Mouse (Mus musculus): ENCODE data around the gene Hormad2. TPM values are rescaled to one million over a fixed set of nuclear protein-coding genes. Genes with fewer than 3 reads are reported as not detected.

Gene Hormad2
- polyA plus RNA-seq, 1 experiment from 2014 or later, result 0.09 TPM

DNA sequence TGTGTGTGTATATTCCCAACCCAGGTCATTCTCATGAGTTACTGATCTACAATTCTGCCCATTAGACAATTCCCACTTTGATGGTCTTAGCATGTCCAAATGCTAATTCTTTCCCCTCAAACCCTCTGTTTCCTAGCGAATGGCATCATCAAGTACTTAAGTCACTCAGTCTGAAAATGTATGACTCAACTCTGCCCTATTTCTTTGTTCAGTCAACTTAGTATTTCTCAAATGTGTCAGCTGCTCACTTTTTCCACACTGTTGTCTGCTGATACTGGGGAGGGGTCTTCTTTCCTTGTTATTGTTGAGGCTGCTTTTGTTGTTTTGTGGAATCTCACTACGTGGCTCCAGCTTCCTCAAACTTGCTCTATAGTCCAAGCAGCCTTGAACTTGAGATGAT is 2.7 kb downstream of the Hormad2 start:
- no peak for ATAC-seq (replicated peaks; ENCODE audit: low FRiP score)
- no peaks in the 10 kb centered on the region for H3K36me3 ChIP-seq
- H3K27me3 ChIP-seq, result no peaks in the 10 kb centered on the region
- no peak overlapping the region for H3K27ac ChIP-seq
- no peaks in the 10 kb centered on the region for H3K9me3 ChIP-seq (replicated peaks)
- H3K4me2 ChIP-seq, result no peak overlapping the region
- WGBS, result 57% methylated on average over 2 of the region's 2 CpGs
- H3K9ac ChIP-seq, result no peak overlapping the region
- no peak overlapping the region for H3K4me3 ChIP-seq (replicated peaks)
- H3K4me1 ChIP-seq, result peaks cover 4% of the 10 kb centered on the region

DNA sequence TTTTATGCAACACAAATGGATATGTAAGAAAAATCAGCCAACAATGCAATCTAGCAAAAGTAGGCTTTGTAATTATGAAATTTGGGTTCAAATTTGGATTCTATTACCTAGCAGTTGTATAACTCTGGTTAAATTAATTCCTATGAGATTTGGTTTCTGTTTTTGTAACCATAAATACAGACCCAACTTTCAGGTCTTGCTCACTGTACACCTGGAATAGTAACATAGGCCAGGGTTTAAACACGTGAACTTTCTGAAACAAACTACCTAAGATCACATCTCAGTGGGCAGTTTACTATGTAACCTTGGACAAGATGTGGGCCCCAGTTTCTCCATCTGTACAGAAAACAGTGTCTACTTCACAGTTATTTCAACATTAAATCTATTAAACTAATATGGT is 3.6 kb downstream of the Hormad2 start:
- H3K36me3 ChIP-seq, result no peaks in the 10 kb centered on the region
- no peak overlapping the region for H3K27ac ChIP-seq
- H3K4me3 ChIP-seq (replicated peaks), result no peak overlapping the region
- H3K4me1 ChIP-seq, result peaks cover 4% of the 10 kb centered on the region
- no peak overlapping the region for H3K9ac ChIP-seq
- 77% methylated on average over 1 of the region's 1 CpGs for WGBS
- H3K4me2 ChIP-seq, result no peak overlapping the region
- no peaks in the 10 kb centered on the region for H3K9me3 ChIP-seq (replicated peaks)
- ATAC-seq (replicated peaks; ENCODE audit: low FRiP score), result no peak
- H3K27me3 ChIP-seq, result no peaks in the 10 kb centered on the region

DNA sequence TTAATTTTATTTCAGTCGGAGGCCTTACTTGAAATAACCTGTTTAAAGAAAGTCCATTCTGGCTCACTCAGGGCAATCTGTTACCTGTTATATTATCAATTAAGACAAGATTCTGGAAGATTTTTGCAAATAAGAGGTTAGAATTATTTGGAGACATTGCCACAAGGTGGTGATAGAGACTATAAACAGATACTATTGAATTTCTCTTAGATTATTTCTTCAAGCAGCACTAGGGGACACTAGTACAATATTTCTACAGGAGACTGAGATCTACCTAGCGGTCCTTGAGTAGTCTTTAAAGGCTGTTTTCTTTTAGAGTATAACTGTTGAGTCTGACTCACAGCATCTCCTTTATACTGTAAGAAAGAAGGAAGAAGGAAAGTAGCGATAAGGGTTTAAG is 4.3 kb downstream of the Hormad2 start:
- no peaks in the 10 kb centered on the region for H3K27me3 ChIP-seq
- H3K9ac ChIP-seq, result no peak overlapping the region
- peaks cover 4% of the 10 kb centered on the region for H3K4me1 ChIP-seq
- H3K27ac ChIP-seq, result no peak overlapping the region
- H3K36me3 ChIP-seq, result no peaks in the 10 kb centered on the region
- no peak overlapping the region for H3K4me3 ChIP-seq (replicated peaks)
- no peaks in the 10 kb centered on the region for H3K9me3 ChIP-seq (replicated peaks)
- no peak overlapping the region for H3K4me2 ChIP-seq
- WGBS, result 67% methylated on average over 3 of the region's 3 CpGs
- ATAC-seq (replicated peaks; ENCODE audit: low FRiP score), result no peak

DNA sequence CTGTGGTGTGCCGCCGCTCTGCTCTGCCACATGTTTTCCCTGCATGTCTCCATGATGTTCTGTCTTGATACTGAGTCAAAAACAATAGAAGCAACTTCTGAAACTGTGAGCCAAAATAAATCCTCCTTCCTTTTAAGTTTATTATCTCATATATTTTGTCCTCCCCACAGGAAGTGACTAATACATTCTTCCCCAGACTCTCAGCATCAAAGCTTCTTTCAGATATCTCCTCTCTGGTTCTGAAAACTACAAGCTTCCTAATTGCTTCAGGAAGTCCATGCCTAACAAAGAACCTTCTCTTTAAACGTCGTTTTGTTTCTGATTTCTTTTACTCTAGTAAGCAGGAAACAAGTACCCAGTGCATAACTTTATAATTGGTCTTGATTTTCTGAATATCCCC is 6.4 kb downstream of the Hormad2 start:
- Histone ChIP-seq H3K9me3 (replicated peaks) (no peaks in the 10 kb centered on the region), H3K36me3 (no peaks in the 10 kb centered on the region), H3K4me3 (replicated peaks) (no peak overlapping the region), H3K4me2 (no peak overlapping the region), H3K4me1 (no peaks in the 10 kb centered on the region), H3K27ac (no peak overlapping the region), H3K27me3 (no peaks in the 10 kb centered on the region), H3K9ac (no peak overlapping the region)
- ATAC-seq (replicated peaks; ENCODE audit: low FRiP score), result no peak
- WGBS, result 48% methylated on average over 4 of the region's 4 CpGs

DNA sequence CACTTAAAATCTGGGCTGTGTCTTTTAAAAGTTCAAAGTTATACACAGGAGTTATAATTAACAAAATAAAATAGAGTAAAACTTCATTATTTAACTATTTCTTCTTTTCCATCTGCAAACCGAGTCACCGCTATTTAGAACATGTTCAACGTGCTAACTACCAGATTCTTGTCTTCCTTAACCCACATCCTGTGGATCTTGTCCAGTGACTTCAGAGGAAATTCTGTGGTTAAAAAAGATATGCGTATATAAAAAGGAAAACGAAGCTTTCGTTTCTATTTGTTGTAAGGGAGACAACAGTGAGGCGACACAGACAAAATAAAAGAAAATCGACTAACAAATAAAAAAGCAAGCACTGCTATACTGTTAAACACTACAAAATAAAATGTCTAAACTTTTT is 17.1 kb downstream of the Hormad2 start:
- H3K4me3 ChIP-seq (replicated peaks), result no peak overlapping the region
- no peak overlapping the region for H3K27ac ChIP-seq
- H3K36me3 ChIP-seq, result no peaks in the 10 kb centered on the region
- H3K9me3 ChIP-seq (replicated peaks), result no peaks in the 10 kb centered on the region
- H3K9ac ChIP-seq, result no peak overlapping the region
- peaks cover 5% of the 10 kb centered on the region; the same call in 1 of the 2 replicates for H3K27me3 ChIP-seq
- 81% methylated on average over 8 of the region's 8 CpGs for WGBS
- no peak overlapping the region for H3K4me2 ChIP-seq
- ATAC-seq (replicated peaks; ENCODE audit: low FRiP score), result no peak
- no peaks in the 10 kb centered on the region for H3K4me1 ChIP-seq

DNA sequence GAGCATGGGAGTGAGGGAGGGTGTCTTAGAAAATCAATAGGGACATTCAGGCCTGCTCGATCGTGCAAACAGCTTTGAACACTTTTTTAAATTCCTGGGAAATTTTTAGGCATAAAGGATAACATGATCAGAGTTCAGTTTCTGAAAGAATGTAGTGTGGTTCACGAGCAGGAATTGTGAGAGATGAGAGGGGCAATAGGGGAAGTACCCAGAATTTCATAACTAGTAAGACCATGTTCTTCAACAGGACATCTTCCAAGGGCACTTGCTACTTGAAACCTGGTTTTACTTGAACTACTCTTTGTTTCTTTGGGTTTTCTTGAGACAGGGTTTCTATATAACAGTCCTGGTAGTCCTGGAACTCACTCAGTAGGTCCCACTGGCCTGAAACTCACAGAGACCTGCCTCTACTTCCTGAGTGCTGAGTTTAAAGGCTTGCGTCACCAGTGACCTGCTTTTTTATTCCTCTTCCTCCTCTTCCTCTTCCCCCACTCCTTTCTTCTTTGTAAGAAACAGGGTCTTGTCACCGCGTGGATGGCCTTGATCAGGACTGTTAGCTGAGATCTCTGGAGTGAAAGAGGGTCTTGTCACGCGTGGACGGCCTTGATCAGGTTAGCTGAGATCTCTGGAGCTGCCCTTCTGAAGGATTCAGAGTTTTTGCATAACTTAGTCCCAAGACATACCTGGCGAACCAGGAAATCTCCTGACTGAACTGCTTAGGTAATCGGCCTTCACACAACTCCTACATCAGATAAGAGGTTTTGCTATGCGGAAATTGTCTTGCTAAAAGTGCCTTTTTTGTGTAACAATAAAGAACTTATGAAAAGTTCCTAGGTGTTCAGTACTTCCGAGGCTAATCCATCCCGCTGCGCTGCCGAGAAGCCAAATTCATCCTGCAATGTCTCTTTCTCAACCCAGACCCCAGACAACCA is 18.1 kb downstream of the Hormad2 start:
- H3K27ac ChIP-seq, result no peak overlapping the region
- ATAC-seq (replicated peaks; ENCODE audit: low FRiP score), result no peak
- no peaks in the 10 kb centered on the region for H3K36me3 ChIP-seq
- H3K9me3 ChIP-seq (replicated peaks), result no peaks in the 10 kb centered on the region
- no peaks in the 10 kb centered on the region for H3K4me1 ChIP-seq
- no peak overlapping the region for H3K9ac ChIP-seq
- WGBS, result 76% methylated on average over 16 of the region's 16 CpGs
- H3K27me3 ChIP-seq, result peaks cover 5% of the 10 kb centered on the region; the same call in 1 of the 2 replicates
- no peak overlapping the region for H3K4me2 ChIP-seq
- H3K4me3 ChIP-seq (replicated peaks), result no peak overlapping the region

DNA sequence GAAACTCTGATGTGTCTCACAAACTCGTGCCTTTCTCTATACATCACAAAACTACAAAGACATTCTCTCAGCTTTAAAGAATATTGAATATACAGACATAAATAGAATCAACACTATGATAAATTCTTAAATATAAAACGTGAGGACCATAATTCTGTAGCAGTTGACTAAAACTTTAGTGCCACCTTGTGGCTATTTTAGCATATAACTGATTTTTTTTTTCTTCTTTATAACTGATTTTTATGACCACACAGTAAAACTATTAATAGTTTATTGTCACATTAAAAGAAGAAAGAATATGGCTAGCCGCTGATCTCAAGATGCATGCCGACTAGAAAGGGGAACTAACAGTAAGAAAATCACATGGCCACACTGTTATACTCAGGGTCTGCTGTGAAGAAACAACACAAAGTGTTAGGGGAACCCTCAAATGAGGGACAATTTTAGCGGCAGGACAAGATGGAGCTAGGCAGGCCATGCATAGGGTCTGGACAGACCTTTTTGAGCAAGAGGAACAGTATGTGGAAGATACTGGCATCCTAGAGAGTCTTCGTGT is 18.9 kb downstream of the Hormad2 start:
- Histone ChIP-seq H3K4me2 (no peak overlapping the region), H3K27me3 (peaks cover 5% of the 10 kb centered on the region; the same call in 1 of the 2 replicates), H3K4me3 (replicated peaks) (no peak overlapping the region), H3K9me3 (replicated peaks) (no peaks in the 10 kb centered on the region), H3K9ac (no peak overlapping the region), H3K27ac (no peak overlapping the region), H3K4me1 (no peaks in the 10 kb centered on the region), H3K36me3 (no peaks in the 10 kb centered on the region)
- WGBS, result 29% methylated on average over 6 of the region's 6 CpGs
- ATAC-seq (replicated peaks; ENCODE audit: low FRiP score), result no peak

DNA sequence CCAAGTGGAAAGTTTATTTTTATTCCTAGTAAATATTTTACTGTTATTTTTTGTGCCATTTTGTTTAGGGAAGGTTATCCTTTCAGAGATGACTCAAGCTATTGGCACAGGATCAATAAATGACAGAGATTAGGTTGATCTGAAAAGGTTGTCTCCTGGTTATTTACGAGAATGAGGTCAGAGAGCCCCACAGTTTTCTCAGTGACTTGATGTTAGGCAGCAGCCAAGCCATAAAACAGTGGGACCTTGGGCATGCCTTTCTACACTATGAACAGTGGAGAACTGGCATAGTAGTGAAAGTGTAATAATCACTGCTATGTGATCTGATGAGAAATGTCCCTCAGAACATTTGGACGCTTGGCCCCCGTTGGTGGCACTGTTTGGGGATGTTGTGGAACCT is 22.9 kb downstream of the Hormad2 start:
- Histone ChIP-seq H3K4me3 (replicated peaks) (no peak overlapping the region), H3K9ac (no peak overlapping the region), H3K27me3 (no peaks in the 10 kb centered on the region), H3K27ac (no peak overlapping the region), H3K4me2 (no peak overlapping the region), H3K36me3 (no peaks in the 10 kb centered on the region), H3K4me1 (no peaks in the 10 kb centered on the region), H3K9me3 (replicated peaks) (no peaks in the 10 kb centered on the region)
- no peak for ATAC-seq (replicated peaks; ENCODE audit: low FRiP score)
- WGBS, result 80% methylated on average over 3 of the region's 3 CpGs

DNA sequence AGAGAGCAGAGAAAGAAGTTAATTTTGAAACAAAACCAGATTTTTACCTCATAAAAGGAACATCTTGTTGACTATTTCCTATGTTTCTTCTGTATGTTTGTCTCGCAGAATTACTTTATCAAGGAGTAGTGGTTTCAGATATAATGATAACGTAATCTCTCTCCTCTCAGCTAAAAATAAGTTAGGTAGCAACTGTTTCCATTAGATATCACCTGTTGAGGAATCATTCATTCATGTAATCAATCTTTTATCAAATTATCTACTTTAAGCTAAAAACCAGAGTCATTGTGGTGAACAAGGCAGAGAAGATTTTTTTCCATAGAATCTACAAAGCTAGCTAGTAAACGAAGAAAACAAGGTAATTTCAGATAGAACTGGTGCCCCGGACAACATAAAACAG is 28.6 kb downstream of the Hormad2 start:
- H3K9ac ChIP-seq, result no peak overlapping the region
- H3K27me3 ChIP-seq, result no peaks in the 10 kb centered on the region
- no peaks in the 10 kb centered on the region for H3K9me3 ChIP-seq (replicated peaks)
- H3K4me3 ChIP-seq (replicated peaks), result no peak overlapping the region
- no peak overlapping the region for H3K27ac ChIP-seq
- H3K4me2 ChIP-seq, result no peak overlapping the region
- ATAC-seq (replicated peaks; ENCODE audit: low FRiP score), result no peak
- H3K4me1 ChIP-seq, result no peaks in the 10 kb centered on the region
- no peaks in the 10 kb centered on the region for H3K36me3 ChIP-seq
- WGBS, result 90% methylated on average over 4 of the region's 4 CpGs

DNA sequence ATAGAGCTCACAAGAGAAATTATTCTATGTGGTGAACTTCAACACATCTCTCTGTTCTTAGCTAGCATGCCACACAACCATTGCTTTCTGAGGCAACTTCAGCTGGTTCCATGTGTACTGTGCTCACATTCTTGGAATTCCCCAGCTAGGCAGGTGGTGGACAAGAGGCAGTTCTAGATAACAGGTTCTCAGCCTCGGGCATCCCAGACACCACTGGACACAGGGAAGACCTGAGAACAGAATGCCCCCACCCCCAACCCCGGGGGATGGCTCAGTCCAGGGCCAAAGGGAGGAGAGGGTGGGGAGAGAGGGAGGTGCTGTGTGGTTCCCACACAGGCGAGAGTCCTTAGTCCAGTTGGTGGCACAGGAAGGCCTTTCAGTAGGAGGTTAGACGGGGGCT is 36.6 kb downstream of the Hormad2 start:
- Histone ChIP-seq H3K4me1 (no peaks in the 10 kb centered on the region), H3K9me3 (replicated peaks) (no peaks in the 10 kb centered on the region), H3K9ac (no peak overlapping the region), H3K4me2 (no peak overlapping the region), H3K4me3 (replicated peaks) (no peak overlapping the region), H3K27ac (no peak overlapping the region), H3K36me3 (no peaks in the 10 kb centered on the region), H3K27me3 (no peaks in the 10 kb centered on the region)
- ATAC-seq (replicated peaks; ENCODE audit: low FRiP score), result no peak
- WGBS, result 45% methylated on average over 4 of the region's 4 CpGs

DNA sequence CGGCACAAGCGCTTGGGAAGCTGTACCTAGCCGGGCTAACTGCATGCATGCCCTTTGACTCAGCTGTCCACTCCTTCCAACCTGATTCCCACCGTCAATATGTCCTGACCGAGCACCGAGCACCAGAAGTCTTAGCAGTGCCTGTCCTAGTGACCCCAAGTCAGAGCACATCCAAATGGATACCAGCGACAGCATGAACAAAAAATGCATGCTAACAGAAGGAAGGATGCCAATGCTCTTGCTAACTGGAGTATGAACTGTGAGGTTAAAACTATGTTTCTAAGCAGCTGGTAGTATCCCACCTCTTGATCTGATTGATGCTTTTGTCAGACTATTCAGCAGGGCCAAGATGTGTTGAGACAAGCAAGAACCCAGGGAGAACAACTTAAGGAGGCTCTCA is 37.5 kb downstream of the Hormad2 start:
- Histone ChIP-seq H3K4me1 (no peaks in the 10 kb centered on the region), H3K27me3 (no peaks in the 10 kb centered on the region), H3K27ac (no peak overlapping the region), H3K36me3 (no peaks in the 10 kb centered on the region), H3K9me3 (replicated peaks) (no peaks in the 10 kb centered on the region), H3K4me2 (no peak overlapping the region), H3K9ac (no peak overlapping the region), H3K4me3 (replicated peaks) (no peak overlapping the region)
- ATAC-seq (replicated peaks; ENCODE audit: low FRiP score), result no peak
- WGBS, result 75% methylated on average over 7 of the region's 7 CpGs

DNA sequence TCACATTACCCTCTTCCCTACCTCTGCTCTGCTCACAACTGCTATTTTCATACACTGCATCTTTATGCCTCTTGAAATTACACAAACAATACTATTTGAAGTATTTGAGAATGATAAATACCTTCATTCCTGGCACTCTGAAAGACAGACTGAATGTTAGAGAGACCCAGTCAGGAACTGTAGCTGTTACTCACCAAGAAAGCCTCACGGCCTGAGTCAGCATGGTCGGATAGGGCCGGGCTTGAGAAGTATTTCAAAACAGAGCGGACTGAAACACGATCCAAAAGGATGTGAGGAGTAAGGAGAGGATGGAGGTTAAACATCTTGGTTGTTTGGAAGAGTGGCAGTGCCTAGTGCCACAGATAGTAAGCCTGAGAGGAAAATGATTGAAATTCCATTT is 39.7 kb downstream of the Hormad2 start:
- Histone ChIP-seq H3K4me3 (replicated peaks) (no peak overlapping the region), H3K9ac (no peak overlapping the region)
- WGBS, result 48% methylated on average over 5 of the region's 5 CpGs

More for the DNA sequence above, 39.7 kb downstream of the Hormad2 start:
- no peaks in the 10 kb centered on the region for H3K27me3 ChIP-seq
- H3K36me3 ChIP-seq, result no peaks in the 10 kb centered on the region
- no peak overlapping the region for H3K27ac ChIP-seq
- no peak overlapping the region for H3K4me2 ChIP-seq
- H3K4me1 ChIP-seq, result no peaks in the 10 kb centered on the region
- no peaks in the 10 kb centered on the region for H3K9me3 ChIP-seq (replicated peaks)
- ATAC-seq (replicated peaks; ENCODE audit: low FRiP score), result no peak
